Mouse (Mus musculus) forelimb bud, embryonic 11.5 days (tissue): ENCODE data around the gene Rplp2.
"Not testable (repeated sequence)": the region's sequence is repeated elsewhere in the genome, so short reads cannot be mapped to it uniquely, and the experiment has no call there.

Experiments used
- DNase-seq: peaks from one replicate; pipeline ENCODE4 v3.0.0-alpha.2; 2012; ENCODE audit warnings: low read depth, low spot score

Rplp2 gene

DNA sequence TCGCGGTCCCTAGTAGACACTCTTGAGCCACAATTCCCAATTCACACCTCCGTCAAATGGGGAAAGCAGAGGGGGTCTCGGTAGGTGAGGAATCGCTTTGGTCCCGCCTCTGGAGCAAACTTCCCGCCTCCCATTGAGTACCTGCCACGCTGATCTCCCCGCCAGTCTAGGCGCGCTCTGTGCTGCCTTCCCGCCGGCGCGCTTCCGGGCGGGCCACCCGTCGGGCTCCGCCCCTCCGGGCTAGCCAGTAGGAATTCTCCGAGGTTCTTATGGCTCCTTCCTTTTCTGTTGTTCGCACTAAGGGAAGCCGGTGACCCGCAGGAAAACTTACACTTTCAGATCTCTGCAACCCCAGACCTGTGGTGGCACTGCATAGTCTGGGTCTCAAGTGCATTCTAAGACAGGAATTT is 3.3 kb upstream of the Rplp2 start, which contains the start of gene Pidd1:
TSS of gene Pidd1 (minus strand) at position 198 of the 410 bp plus-strand sequence.
- DNase-seq = no peak

DNA sequence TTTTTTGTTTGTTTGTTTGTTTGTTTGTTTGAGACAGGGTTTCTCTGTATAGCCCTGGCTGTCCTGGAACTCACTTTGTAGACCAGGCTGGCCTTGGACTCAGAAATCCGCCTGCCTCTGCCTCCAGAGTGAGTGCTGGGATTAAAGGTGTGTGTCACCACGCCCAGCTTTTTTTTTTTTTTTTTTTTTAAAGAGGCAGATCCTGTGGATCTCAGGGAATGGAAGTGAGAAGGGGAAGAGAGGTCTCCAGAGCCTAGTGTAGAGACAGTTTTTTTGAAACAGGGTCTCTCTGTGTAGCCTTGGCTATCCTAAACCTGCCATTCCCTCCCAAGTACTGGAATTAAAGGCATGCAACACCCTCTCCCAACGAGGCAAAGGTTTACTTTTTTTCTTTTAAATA is 796 bp upstream of the Rplp2 start:
- DNase-seq = not testable (repeated sequence)

DNA sequence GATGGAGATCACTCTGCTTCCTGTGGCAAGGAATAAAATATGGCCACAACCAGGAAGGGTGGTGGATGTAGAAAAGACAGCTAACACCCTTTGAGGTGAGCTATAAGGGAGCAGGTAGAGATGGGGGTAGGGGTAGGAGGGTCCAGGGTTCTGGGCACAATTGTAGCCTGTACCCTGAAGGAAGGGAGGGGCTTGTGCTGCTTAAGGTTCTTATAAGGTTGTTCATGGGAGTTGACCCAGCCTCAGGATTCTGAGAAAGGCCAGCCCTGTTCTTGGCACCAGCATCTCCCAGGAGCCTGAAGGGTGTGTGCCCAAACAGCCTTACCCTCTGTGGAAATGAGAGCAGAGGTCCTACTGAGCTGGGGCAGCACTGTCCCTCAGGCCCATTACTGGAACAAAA is 4.8 kb downstream of the Rplp2 start:
- no peak for DNase-seq

DNA sequence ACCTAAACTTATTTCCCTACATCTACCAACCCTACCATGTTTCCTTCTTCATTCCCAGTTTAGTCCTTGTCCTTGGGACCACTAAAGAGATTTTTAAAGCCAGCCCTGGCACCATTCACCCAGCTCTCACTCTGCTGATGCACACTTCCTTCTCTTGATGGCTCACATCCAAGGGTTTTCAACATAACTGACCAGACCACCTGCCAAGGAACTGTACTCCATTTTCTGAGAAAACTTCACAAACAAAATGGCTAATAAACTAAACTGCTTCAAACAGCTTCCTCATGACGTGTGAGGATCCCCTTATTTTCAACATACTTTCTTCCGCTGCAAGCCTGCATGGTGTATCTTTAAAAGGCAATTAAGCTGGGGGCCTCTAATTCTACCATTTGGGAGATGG is 6.5 kb downstream of the Rplp2 start:
- no peak for DNase-seq

DNA sequence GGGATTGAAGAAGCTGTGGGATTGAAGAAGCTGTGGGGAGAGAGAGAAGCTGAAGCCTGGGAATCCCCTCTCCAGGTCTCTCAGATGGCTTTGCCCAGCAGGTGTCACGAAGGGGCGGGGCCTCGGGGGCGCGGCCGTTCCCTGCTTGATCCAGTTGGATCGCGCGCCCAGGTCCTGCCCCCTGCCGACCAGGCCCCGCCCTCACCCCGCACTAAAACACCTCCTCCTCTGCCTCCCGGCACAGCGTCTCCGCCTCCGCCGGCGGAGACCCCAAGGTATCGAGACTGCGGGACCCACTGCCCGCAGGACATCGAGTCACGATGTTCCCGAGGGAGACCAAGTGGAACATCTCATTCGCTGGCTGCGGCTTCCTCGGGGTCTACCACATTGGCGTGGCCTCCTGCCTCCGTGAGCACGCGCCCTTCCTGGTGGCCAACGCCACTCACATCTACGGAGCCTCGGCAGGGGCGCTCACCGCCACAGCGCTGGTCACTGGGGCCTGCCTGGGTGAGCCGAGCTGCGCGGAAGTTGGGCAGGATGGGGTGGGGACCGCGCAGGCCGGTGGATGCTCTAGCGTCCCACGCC is 7.9 kb downstream of the Rplp2 start, which contains the start of gene Pnpla2:
TSS of gene Pnpla2 (plus strand) at position 232 of the 585 bp plus-strand sequence.
- peak; percentile 84 for DNase-seq

DNA sequence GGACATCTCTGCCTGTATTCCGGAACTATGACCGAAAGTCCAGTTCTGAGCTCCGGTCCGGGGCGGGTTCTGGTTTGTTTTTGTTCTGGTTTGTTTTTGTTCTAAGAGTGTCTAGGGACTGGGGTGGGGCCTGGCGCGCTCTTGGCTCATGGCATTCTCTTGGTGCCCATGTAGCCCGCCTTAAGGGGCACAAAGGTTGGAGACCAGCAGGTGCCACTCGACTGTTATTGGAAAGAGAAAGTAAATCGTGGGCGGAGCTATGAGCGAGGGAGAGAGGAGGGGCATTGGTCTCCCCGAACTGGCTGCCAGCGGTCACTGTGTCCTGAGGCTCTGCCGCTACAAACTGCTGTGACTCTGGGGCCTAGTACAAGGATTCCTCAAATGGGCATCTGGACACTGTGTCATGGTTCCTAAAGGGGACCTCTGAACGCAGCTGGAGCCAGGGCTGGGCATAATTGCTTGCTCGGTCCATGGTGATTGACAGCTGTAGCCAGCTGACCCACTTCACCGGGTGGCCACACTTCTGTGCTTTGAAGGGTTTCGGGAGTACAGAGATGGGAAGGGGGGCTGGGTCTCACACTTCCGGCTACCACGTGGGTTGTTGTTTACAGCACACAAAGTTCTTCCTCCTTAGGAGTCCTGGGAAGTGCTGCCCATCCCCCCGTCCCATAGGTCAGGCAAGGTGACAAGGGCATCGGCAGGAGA is 8.6 kb downstream of the Rplp2 start:
- no peak for DNase-seq

DNA sequence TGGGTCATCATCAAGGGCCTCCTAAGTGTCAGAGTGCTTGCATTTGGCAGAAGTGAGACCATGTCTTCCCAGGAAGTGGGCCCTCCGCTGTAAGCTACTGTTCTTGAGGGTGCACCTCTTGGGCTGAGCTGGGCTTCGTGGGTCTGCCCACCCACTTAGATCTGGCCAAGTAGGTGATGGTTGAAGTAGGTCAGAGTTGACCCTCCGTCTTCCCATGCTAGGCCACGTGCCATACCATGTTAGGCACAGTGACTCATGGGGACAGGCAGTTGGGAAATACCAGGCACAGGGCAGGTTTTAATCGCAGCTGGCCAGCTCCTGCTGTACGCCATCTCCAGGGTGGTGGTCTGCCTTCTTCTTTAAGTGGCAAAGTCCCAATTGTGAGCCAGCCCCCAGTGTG is 9.6 kb downstream of the Rplp2 start:
- no peak for DNase-seq

DNA sequence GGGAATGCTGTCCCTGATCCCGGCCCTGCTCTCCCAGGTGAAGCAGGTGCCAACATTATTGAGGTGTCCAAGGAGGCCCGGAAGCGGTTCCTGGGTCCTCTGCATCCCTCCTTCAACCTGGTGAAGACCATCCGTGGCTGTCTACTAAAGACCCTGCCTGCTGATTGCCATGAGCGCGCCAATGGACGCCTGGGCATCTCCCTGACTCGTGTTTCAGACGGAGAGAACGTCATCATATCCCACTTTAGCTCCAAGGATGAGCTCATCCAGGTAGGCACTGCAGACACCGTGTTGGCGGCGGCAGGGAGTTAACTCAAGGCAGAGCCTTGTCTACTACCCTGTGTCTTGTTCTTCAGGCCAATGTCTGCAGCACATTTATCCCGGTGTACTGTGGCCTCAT is 10.1 kb downstream of the Rplp2 start:
- DNase-seq = no peak

DNA sequence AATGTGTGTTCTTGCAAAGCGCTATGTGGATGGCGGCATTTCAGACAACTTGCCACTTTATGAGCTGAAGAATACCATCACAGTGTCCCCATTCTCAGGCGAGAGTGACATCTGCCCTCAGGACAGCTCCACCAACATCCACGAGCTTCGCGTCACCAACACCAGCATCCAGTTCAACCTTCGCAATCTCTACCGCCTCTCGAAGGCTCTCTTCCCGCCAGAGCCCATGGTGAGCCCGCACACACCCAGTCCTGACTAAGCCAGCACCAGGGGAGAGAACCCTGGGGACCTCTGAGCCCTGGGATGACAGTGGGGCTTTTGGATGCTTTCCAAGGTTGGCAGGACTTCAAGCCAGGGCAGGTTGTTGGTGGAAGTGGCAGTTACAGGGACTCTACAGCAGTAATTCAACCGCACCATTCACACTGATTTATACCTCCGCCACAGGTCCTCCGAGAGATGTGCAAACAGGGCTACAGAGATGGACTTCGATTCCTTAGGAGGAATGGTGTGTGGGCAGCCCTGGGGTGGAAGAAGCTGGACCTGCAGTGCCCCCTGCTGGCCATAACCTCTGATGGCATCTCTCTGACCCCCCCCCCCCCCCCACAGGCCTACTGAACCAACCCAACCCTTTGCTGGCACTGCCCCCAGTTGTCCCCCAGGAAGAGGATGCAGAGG is 11.0 kb downstream of the Rplp2 start:
- DNase-seq = no peak

DNA sequence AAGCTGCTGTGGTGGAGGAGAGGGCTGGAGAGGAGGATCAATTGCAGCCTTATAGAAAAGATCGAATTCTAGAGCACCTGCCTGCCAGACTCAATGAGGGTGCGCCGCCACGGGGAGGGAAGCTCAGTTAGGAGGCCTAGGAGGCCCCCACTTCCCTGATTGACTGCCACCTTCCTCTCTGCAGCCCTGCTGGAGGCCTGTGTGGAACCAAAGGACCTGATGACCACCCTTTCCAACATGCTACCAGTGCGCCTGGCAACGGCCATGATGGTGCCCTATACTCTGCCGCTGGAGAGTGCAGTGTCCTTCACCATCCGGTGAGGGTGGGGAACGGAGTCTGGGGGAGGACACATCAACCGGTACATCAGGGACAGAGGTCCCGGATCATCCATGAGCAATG is 11.5 kb downstream of the Rplp2 start:
- no peak for DNase-seq

DNA sequence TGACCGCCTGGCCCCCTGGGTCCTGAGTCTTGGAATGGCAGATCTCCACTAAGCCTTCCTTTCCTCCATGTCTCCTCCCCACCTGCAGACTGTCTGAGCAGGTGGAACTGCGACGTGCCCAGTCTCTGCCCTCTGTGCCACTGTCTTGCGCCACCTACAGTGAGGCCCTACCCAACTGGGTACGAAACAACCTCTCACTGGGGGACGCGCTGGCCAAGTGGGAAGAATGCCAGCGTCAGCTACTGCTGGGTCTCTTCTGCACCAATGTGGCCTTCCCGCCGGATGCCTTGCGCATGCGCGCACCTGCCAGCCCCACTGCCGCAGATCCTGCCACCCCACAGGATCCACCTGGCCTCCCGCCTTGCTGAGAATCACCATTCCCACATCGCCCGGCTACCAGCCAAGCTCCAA is 12.1 kb downstream of the Rplp2 start:
- no peak for DNase-seq

DNA sequence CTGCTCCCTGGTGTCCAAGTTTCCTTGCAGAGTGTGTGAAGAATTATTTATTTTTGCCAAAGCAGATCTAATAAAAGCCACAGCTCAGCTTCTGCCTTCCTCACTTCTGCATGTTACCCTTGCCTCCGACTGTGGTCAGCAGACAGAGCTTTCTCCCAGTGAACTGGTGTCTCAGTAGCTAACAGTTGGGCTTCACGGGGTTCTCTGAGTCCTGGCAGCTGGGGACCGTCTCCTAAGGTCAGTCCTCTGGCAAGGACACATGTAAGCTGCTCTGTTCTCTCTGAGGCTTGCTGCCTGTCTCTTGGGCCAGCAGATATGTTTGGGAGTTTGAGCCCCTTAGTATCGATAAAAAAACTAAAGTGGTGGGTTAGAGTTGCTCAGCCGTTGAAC is 12.8 kb downstream of the Rplp2 start:
- DNase-seq = no peak

DNA sequence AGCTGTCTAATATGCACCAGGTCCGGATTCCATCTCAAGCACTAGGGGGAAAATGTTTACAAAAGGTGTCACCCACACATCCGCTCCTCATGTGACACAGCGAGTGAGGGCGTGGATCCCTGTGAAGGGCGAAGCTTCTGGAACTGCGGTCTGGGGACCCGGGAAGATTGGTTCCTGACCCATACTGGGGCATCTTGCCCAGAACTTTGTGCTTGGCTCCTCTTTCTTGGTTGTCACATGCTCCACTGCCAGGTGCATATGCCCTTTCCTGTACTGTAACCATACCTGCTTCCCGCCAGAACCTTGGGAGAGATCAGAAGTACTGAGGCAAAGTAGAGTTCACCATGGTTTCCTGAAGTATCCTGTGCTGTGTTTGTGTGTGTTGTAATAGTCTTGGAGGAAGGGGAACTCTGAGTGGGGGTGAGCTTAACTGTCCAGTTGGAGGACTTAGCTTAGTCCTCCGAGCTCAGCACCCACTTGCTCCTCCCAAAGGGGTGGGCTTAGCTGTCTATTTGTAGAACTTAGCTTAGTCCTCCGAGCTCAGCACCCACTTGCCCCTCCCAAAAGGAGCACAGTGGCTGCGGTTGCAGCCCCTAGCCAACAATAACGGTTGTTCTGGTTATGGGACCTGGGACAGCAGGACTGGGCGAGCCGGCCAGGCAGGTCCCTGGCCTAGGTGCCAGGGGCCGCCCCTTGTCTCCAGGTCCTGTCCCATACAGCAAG is 13.4 kb downstream of the Rplp2 start, which contains the start of gene Cracr2b:
TSS of gene Cracr2b (plus strand) at position 704 of the 723 bp plus-strand sequence.
- no peak for DNase-seq

DNA sequence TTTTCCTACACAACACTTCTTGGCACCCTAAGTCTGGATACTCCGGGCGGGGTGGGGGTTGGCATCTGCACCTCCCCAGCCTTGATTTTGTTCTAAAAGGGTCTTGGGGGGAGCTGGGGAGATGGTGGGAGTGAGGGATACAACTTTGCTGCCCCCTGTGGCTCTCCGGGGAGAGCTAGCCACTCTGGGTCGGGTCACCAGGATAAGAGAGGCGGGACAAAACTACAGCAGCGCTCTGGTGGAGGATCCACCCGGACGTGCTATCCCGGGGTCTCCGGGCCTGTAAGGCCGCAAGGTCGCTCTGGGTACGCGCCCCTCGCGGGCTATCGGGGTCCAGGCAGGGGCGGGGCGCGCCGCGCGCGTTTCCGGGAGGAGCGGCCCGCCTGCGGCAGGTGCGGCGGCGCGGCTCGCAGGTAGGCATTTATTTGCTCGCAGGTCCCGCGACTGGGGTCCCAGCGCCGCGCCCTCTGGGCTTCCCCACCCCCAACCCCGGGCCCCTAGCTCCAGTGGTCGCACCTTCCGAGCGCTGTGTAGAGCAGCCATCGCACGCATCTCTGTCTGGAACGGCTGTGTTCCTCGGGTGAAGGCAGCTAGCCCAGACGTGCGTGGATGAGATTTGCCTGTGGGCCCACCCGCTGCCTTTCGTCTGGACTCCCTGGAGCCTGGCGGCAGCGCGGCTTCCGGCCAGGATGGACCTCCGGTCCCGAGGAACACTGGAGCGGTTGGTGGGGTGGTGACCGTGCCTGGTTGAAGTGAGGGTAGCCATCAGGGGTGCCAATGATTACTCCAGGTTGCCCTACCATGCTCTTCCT is 14.6 kb downstream of the Rplp2 start:
- DNase-seq = no peak

DNA sequence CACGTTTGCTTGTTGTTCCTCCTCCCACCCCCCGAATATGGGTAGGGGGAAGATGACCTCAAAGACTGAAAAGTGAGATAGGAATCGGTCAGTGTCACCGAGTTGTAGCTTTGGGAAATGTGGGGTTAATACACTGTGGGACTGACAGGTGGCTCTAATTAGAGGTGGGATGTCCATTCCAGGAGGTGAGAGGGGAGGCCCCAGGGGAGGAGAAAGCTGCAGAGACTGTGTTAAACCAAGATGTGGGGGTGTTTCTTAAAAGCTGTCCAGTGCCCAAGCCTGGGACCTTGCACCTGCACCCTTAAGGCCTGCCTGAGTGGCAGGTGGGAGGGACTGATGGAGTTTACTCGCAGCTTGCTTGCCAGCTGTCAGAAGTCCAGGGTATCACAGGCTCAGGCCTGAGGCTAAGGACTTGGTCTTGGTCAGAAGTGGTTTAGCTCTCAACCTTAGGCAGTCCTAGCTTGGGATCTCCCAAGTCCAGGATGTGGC is 15.2 kb downstream of the Rplp2 start:
- DNase-seq = no peak

DNA sequence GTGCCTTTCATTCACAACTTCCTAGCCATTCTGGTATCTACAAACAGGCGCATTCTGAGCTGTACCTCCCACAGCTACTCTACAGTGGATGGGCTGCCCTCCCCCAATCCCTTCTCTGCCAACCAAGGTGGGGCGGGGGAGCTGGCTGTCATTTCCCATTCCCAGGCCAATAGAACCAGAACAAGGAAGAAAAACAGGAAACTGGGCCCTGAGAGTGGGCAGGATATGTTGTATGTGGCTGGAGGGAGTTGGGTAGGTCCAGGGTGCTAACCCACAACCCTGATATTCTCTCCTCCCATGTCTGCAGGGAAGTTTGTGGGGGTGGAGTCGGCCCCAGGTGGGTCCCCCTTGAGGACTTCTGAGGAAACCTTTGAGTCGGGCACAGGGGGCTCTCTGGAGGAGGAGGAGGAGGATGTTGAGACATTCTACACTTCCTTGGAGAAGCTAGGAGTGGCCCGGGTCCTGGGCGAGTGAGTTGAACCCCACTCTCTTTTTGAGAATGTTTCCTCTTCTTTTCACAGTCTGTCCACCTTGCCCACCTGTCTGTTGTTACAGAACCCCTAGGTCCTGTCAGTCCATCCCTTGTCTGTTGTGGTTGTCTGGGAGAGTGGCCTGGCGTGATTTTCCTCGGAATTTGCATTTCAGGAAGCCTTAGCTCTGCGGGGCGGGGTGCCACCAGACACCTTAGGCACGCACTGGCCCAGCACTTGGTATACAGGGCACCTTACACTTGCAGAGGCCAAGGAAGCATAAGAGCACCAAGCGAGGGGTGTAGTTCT is 16.8 kb downstream of the Rplp2 start:
- DNase-seq = no peak

DNA sequence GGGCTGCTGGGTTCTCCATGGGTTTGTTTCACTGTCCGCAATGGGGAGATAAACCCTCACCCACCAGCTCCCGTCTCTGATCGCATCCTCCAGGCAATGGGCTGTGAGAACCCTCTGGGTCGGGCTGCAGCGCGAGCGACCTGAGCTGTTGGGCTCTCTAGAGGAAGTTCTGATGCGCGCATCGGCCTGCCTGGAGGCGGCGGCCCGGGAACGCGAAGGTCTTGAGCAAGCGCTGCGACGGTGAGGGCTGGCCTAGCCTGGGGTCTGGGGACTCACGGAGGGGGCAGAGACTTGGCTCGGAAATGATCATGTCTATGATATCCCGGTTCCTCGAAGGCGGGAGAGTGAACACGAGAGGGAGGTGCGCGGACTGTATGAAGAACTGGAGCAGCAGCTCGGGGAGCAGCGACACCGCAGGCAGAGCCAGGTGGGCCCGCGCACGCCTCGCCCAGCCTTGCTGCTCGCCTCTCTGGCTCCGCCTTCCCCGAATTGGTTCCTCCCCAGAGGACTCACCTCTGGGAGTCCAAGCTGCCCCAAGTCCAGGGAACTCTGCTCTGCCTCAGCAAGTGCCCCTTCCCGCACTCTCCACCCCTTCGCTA is 17.5 kb downstream of the Rplp2 start:
- DNase-seq = no peak

DNA sequence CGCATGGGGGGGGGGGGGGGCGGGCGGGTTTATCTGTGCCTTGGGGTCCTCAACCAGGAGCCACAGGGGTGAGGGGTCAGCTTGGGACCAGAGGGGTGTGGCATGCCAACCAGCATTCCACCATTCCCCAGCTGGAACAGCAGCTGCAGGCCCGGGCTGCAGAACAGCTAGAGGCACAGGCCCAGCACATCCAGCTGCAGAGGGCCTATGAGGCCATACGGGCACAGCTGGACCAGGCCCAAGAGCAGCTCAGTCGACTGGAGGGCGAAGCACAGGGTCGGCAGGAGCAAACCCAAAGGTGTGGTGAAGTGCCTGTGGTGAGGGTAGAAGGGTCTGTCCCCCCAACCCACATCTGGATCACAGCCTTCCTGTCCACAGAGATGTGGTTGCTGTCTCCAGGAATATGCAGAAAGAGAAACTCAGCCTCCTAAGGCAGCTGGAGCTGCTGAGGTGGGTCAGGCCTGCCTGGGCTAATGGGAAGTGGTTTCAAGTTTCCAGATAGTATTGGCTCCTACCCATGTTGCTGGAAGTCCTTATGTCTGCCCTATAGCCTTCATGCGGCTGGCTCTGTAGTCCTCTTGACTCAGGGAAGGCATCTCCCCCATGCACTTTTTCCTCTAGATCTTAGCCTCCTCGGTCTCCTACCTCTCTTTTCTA is 18.3 kb downstream of the Rplp2 start:
- no peak for DNase-seq

DNA sequence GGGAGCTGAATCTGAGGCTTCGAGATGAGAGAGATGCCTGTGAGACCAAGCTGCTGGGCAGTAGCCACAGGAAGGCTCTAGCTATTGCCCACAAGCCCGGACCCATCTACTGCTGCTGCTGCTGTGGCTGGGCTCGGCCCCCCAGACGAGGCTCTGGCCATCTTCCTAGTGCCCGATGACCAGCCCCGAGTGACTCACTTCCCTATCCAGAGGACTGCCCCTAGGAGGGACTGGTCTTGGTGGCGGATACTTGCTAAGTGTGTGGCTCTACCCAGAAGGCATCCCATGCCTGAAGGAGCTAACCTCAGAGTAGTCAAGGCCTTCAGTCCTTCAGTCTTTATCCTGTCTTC is 18.9 kb downstream of the Rplp2 start:
- DNase-seq = no peak
